Mouse (Mus musculus): ENCODE measurements around the gene Trpd52l3. TPM values are rescaled to one million over a fixed set of nuclear protein-coding genes. Genes with fewer than 3 reads are reported as not detected.
A peak's percentile ranks its signal among the peaks of the same experiment; 100 is the strongest.

Gene Trpd52l3
- polyA plus RNA-seq, 1 experiment from 2014 or later: not detected

GRCm38 (mm10) chr19:29979452-29980089 is 24.0 kb upstream of the Trpd52l3 start:
- WGBS: 82% methylated on average over 8 of the region's 8 CpGs
- H3K27me3 ChIP-seq (replicated peaks; ENCODE audit: control insufficient read depth, insufficient read depth, low read length): no peaks in the 10 kb centered on the region
- ATAC-seq: no peak
- no peaks in the 10 kb centered on the region for H3K4me1 ChIP-seq (ENCODE audit: control insufficient read depth, insufficient read depth, low read depth, low read length)
- no peak overlapping the region for H3K9ac ChIP-seq (ENCODE audit: low read depth, low read length)
- H3K27ac ChIP-seq (ENCODE audit: low read depth, low read length): no peak overlapping the region
- H3K4me3 ChIP-seq (ENCODE audit: low read length): no peak overlapping the region
- H3K4me2 ChIP-seq (ENCODE audit: low read length): no peak overlapping the region
- H3K36me3 ChIP-seq (ENCODE audit: control insufficient read depth, insufficient read depth, low read length): no peaks in the 10 kb centered on the region
- H3K9me3 ChIP-seq (ENCODE audit: control insufficient read depth, low read length): no peaks in the 10 kb centered on the region

DNA sequence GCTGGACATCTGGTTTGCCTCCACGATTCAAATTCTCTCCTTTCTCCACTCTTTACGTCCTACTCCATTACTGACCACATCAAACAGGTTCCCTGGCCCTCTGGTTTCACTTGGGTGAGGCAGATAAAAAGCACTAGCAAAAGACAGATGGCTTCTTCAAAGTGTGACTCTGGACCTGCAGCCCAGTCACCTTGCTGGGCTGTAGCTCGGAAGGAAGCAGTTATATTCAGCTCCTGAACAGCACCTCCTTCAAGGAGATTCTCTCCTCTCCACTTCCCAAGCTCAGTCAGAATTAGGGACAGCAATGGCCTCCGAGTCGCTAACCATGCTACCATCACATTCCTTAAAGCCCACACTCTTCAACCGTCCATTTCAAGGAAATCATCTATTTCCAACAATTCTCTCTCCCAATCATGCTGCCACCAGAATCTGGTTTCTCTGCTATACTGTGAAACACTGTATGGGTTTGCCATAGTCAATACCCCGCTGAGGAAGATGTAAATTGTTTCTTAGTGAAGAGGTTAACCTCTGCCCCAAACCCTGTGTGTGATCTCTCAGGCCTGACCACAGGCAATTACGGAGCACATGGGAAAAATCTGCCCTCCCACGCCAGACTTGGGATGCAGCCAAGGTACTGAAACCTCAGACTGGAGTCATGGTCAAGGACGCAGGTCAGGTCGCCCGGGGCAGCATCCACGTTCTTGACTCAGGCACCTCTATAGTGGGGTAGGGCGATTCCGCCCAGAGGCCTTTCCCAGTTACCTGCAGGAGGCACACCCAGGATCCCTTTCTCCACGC is 19.2 kb upstream of the Trpd52l3 start:
- Histone ChIP-seq H3K4me3 (ENCODE audit: low read length) (no peak overlapping the region), H3K9me3 (ENCODE audit: control insufficient read depth, low read length) (no peaks in the 10 kb centered on the region), H3K36me3 (ENCODE audit: control insufficient read depth, insufficient read depth, low read length) (no peaks in the 10 kb centered on the region), H3K9ac (ENCODE audit: low read depth, low read length) (no peak overlapping the region), H3K4me1 (ENCODE audit: control insufficient read depth, insufficient read depth, low read depth, low read length) (no peaks in the 10 kb centered on the region), H3K27me3 (replicated peaks; ENCODE audit: control insufficient read depth, insufficient read depth, low read length) (no peaks in the 10 kb centered on the region), H3K4me2 (ENCODE audit: low read length) (no peak overlapping the region), H3K27ac (ENCODE audit: low read depth, low read length) (no peak overlapping the region)
- ATAC-seq: no peak
- 68% methylated on average over 16 of the region's 16 CpGs for WGBS

- WGBS: 82% methylated on average over 12 of the region's 12 CpGs
- Histone ChIP-seq H3K36me3 (ENCODE audit: control insufficient read depth, insufficient read depth, low read length) (no peaks in the 10 kb centered on the region), H3K4me3 (ENCODE audit: low read length) (no peak overlapping the region), H3K9ac (ENCODE audit: low read depth, low read length) (no peak overlapping the region), H3K27me3 (replicated peaks; ENCODE audit: control insufficient read depth, insufficient read depth, low read length) (no peaks in the 10 kb centered on the region), H3K4me1 (ENCODE audit: control insufficient read depth, insufficient read depth, low read depth, low read length) (no peaks in the 10 kb centered on the region), H3K27ac (ENCODE audit: low read depth, low read length) (no peak overlapping the region), H3K9me3 (ENCODE audit: control insufficient read depth, low read length) (no peaks in the 10 kb centered on the region), H3K4me2 (ENCODE audit: low read length) (no peak overlapping the region)
- ATAC-seq: no peak
These were observed 17.0 kb upstream of the Trpd52l3 start for GRCm38 (mm10) chr19:29986464-29987091.

DNA sequence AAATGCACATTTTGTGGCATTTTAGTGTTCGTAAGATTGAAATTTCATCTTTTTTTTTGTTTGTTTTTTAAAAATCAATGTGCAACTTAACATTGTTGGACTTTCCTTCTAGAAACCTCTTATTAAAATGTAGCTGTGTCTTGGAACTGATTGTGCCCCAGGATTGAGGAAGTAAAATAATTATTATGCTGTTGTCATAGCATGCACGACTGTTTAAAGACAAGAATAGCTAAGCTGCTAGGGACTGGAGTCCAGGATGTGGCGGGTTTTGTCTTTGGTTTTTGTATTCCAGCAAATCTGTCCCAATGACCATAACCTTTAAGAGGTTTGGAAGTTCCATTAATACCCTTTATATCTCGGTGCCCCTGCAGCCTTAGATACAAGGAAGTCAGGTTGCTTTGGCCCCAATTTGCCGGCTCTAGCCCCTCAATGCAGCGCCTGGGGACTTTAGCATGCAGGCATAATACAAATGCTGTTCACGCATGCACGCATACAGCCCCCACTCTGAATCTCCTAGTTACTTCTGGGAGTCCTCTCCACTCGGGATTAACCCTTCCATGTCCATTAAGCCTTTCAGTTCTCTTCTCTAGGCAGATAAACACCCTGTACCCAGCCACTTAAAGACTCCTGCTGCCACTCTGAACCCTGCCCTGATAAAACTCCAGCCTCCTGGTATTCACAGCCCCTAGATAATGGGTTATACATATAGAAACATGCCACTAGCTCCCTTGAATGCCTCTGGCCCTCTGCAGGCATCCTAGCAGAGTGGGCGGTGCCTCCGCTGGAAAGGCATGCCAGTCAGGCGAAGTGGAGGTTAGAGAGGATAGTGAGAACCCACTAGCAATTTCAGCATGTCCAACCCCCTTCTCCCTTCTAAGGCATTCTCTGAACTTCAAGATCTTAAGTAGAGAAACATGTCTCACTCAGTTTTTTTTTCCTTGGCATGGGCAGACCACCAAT is 2.9 kb upstream of the Trpd52l3 start:
- 26% methylated on average over 12 of the region's 12 CpGs for WGBS
- H3K4me1 ChIP-seq (ENCODE audit: control insufficient read depth, insufficient read depth, low read depth, low read length): peaks cover 4% of the 10 kb centered on the region; the same call in 1 of the 2 replicates
- no peaks in the 10 kb centered on the region for H3K9me3 ChIP-seq (ENCODE audit: control insufficient read depth, low read length)
- no peaks in the 10 kb centered on the region for H3K36me3 ChIP-seq (ENCODE audit: control insufficient read depth, insufficient read depth, low read length)
- peak overlapping the region; percentile 12; the same call in 1 of the 2 replicates for H3K27ac ChIP-seq (ENCODE audit: low read depth, low read length)
- 0 out of 2 replicates have a peak overlapping the region, but pooled peaks have one; percentile 11 for H3K9ac ChIP-seq (ENCODE audit: low read depth, low read length)
- peak overlapping the region; percentile 30 for H3K4me2 ChIP-seq (ENCODE audit: low read length)
- no peaks in the 10 kb centered on the region for H3K27me3 ChIP-seq (replicated peaks; ENCODE audit: control insufficient read depth, insufficient read depth, low read length)
- H3K4me3 ChIP-seq (ENCODE audit: low read length): no peak overlapping the region
- ATAC-seq: peak; percentile 87

GRCm38 (mm10) chr19:30001550-30001949 is 2.0 kb upstream of the Trpd52l3 start:
- H3K36me3 ChIP-seq (ENCODE audit: control insufficient read depth, insufficient read depth, low read length): no peaks in the 10 kb centered on the region
- H3K27ac ChIP-seq (ENCODE audit: low read depth, low read length): no peak overlapping the region
- no peaks in the 10 kb centered on the region for H3K27me3 ChIP-seq (replicated peaks; ENCODE audit: control insufficient read depth, insufficient read depth, low read length)
- no peaks in the 10 kb centered on the region for H3K9me3 ChIP-seq (ENCODE audit: control insufficient read depth, low read length)
- 90% methylated on average over 6 of the region's 6 CpGs for WGBS
- no peak overlapping the region for H3K9ac ChIP-seq (ENCODE audit: low read depth, low read length)
- no peak overlapping the region for H3K4me2 ChIP-seq (ENCODE audit: low read length)
- no peak for ATAC-seq
- H3K4me1 ChIP-seq (ENCODE audit: control insufficient read depth, insufficient read depth, low read depth, low read length): peaks cover 4% of the 10 kb centered on the region; the same call in 1 of the 2 replicates
- H3K4me3 ChIP-seq (ENCODE audit: low read length): no peak overlapping the region

GRCm38 (mm10) chr19:30006371-30006770 is 2.8 kb downstream of the Trpd52l3 start:
- Histone ChIP-seq H3K9me3 (ENCODE audit: control insufficient read depth, low read length) (no peaks in the 10 kb centered on the region), H3K27ac (ENCODE audit: low read depth, low read length) (no peak overlapping the region), H3K9ac (ENCODE audit: low read depth, low read length) (no peak overlapping the region), H3K4me1 (ENCODE audit: control insufficient read depth, insufficient read depth, low read depth, low read length) (no peaks in the 10 kb centered on the region), H3K4me3 (ENCODE audit: low read length) (no peak overlapping the region), H3K36me3 (ENCODE audit: control insufficient read depth, insufficient read depth, low read length) (no peaks in the 10 kb centered on the region), H3K27me3 (replicated peaks; ENCODE audit: control insufficient read depth, insufficient read depth, low read length) (no peaks in the 10 kb centered on the region), H3K4me2 (ENCODE audit: low read length) (no peak overlapping the region)
- 62% methylated on average over 3 of the region's 3 CpGs for WGBS
- no peak for ATAC-seq

GRCm38 (mm10) chr19:30010520-30011296 is 7.1 kb downstream of the Trpd52l3 start:
- Histone ChIP-seq H3K9me3 (ENCODE audit: control insufficient read depth, low read length) (no peaks in the 10 kb centered on the region), H3K36me3 (ENCODE audit: control insufficient read depth, insufficient read depth, low read length) (no peaks in the 10 kb centered on the region), H3K9ac (ENCODE audit: low read depth, low read length) (no peak overlapping the region), H3K27me3 (replicated peaks; ENCODE audit: control insufficient read depth, insufficient read depth, low read length) (no peaks in the 10 kb centered on the region), H3K4me3 (ENCODE audit: low read length) (no peak overlapping the region), H3K27ac (ENCODE audit: low read depth, low read length) (no peak overlapping the region), H3K4me1 (ENCODE audit: control insufficient read depth, insufficient read depth, low read depth, low read length) (no peaks in the 10 kb centered on the region), H3K4me2 (ENCODE audit: low read length) (no peak overlapping the region)
- 76% methylated on average over 13 of the region's 13 CpGs for WGBS
- no peak for ATAC-seq

- no peak for ATAC-seq
- H3K36me3 ChIP-seq (ENCODE audit: control insufficient read depth, insufficient read depth, low read length): no peaks in the 10 kb centered on the region
- H3K9me3 ChIP-seq (ENCODE audit: control insufficient read depth, low read length): no peaks in the 10 kb centered on the region
- no peaks in the 10 kb centered on the region for H3K4me1 ChIP-seq (ENCODE audit: control insufficient read depth, insufficient read depth, low read depth, low read length)
- no peak overlapping the region for H3K4me3 ChIP-seq (ENCODE audit: low read length)
- H3K27ac ChIP-seq (ENCODE audit: low read depth, low read length): no peak overlapping the region
- no peak overlapping the region for H3K4me2 ChIP-seq (ENCODE audit: low read length)
- no peak overlapping the region for H3K9ac ChIP-seq (ENCODE audit: low read depth, low read length)
- H3K27me3 ChIP-seq (replicated peaks; ENCODE audit: control insufficient read depth, insufficient read depth, low read length): no peaks in the 10 kb centered on the region
- WGBS: 92% methylated on average over 3 of the region's 3 CpGs
These were observed 10.7 kb downstream of the Trpd52l3 start for GRCm38 (mm10) chr19:30014331-30014730.

Data from hindbrain, embryonic 16.5 days (tissue).